27 mouse cellular contexts compared by ENCODE assay signal in genomic region chr5:17680862-17681261, GRCm38 (mm10).
"Had no signal": no experiment of that assay in that cellular context is flagged by ENCODE, and none has a peak within 500 bp of the region (broad histone marks: within the 10 kb centered on the region; RNA-seq: fewer than 3 reads in every experiment).

No protein-coding gene starts in this region.

- H3K27me3 ChIP-seq: embryonic facial prominence, embryonic 12.5 days; embryonic facial prominence, embryonic 13.5 days; embryonic facial prominence, embryonic 15.5 days; forebrain, embryonic 12.5 days; forebrain, embryonic 13.5 days; forebrain, embryonic 15.5 days had no signal

- H3K9ac ChIP-seq: embryonic facial prominence, embryonic 12.5 days; embryonic facial prominence, embryonic 13.5 days; embryonic facial prominence, embryonic 15.5 days; forebrain, embryonic 12.5 days; forebrain, embryonic 13.5 days; forebrain, embryonic 15.5 days; forebrain, postnatal 0 days had no signal

- ATAC-seq: forebrain, embryonic 13.5 days; forebrain, embryonic 14.5 days; forebrain, embryonic 15.5 days; forebrain, embryonic 16.5 days; forebrain, postnatal 0 days had no signal

- H3K4me3 ChIP-seq: embryonic facial prominence, embryonic 10.5 days; embryonic facial prominence, embryonic 12.5 days; embryonic facial prominence, embryonic 13.5 days; embryonic facial prominence, embryonic 15.5 days; erythroblast, embryonic 14.5 days; forebrain, embryonic 10.5 days; forebrain, embryonic 12.5 days; forebrain, embryonic 13.5 days; forebrain, embryonic 15.5 days; gastrocnemius, adult 2 months; heart, adult 2 months had no signal

- H3K9me3 ChIP-seq: embryonic facial prominence, embryonic 10.5 days; embryonic facial prominence, embryonic 12.5 days; embryonic facial prominence, embryonic 13.5 days; embryonic facial prominence, embryonic 15.5 days; forebrain, embryonic 10.5 days; forebrain, embryonic 12.5 days; forebrain, embryonic 13.5 days; forebrain, embryonic 15.5 days had no signal

- H3K4me2 ChIP-seq: embryonic facial prominence, embryonic 12.5 days; embryonic facial prominence, embryonic 13.5 days; embryonic facial prominence, embryonic 15.5 days; forebrain, embryonic 12.5 days; forebrain, embryonic 13.5 days; forebrain, embryonic 15.5 days had no signal

- H3K27ac ChIP-seq: embryonic facial prominence, embryonic 10.5 days; embryonic facial prominence, embryonic 12.5 days; embryonic facial prominence, embryonic 13.5 days; embryonic facial prominence, embryonic 15.5 days; forebrain, embryonic 10.5 days; forebrain, embryonic 12.5 days; forebrain, embryonic 13.5 days; forebrain, embryonic 15.5 days; gastrocnemius, adult 2 months; heart, adult 2 months had no signal

- H3K36me3 ChIP-seq: embryonic facial prominence, embryonic 10.5 days; embryonic facial prominence, embryonic 12.5 days; embryonic facial prominence, embryonic 13.5 days; embryonic facial prominence, embryonic 15.5 days; forebrain, embryonic 10.5 days; forebrain, embryonic 12.5 days; forebrain, embryonic 15.5 days had no signal

- H3K4me1 ChIP-seq: embryonic facial prominence, embryonic 10.5 days; embryonic facial prominence, embryonic 12.5 days; embryonic facial prominence, embryonic 13.5 days; embryonic facial prominence, embryonic 15.5 days; forebrain, embryonic 10.5 days; forebrain, embryonic 12.5 days; forebrain, embryonic 13.5 days; forebrain, embryonic 15.5 days had no signal

- DNase-seq: cerebellum, adult 8-10 months; cerebellum, adult 9-10 months; cerebellum, adult 9-11 months; cerebellum, postnatal 10 days; cerebellum, postnatal 14 days; cerebellum, postnatal 25 days; embryo, embryonic 11 days; forebrain, postnatal 0 days; gastrocnemius, adult 2 months; gastrocnemius, postnatal 10 days; gastrocnemius, postnatal 14 days; gastrocnemius, postnatal 25 days; gastrocnemius, postnatal 36 days; heart, adult 11 months; heart, adult 18-20 months; heart, adult 2 months had no signal
